Mouse (Mus musculus) hindbrain, postnatal 0 days (tissue): Measurements from ENCODE around the gene Lbx1. TPM values are rescaled to one million over a fixed set of nuclear protein-coding genes. Genes with fewer than 3 reads are reported as not detected.

ENCODE experiments used
- ATAC-seq: fragments of 200-750 bp; cut with Nextera tagmentation; 2 replicates; pipeline ENCODE4 v1.8.0; 2017; ENCODE audit warnings: mild to moderate bottlenecking, moderate TSS enrichment, moderate library complexity
- DNase-seq: peaks from one replicate; pipeline ENCODE4 v3.0.0-alpha.2; 2015; ENCODE audit warnings: low spot score
- H3K27ac ChIP-seq: fragments of 300-500 bp; sonication (generic); 2 replicates; pipeline ENCODE4 v1.5.1; 2014; ENCODE audit warnings: mild to moderate bottlenecking
- H3K27me3 ChIP-seq: fragments of 300-500 bp; sonication (generic); 2 replicates; pipeline ENCODE4 v1.6.1; 2014; ENCODE audit warnings: low read length, mixed read lengths; ENCODE audit not compliant: insufficient read depth
- H3K36me3 ChIP-seq: fragments of 300-500 bp; sonication (generic); 2 replicates; pipeline ENCODE4 v1.6.1; 2014; ENCODE audit warnings: low read length, mixed read lengths; ENCODE audit not compliant: insufficient read depth
- H3K4me1 ChIP-seq: fragments of 300-500 bp; sonication (generic); 2 replicates; pipeline ENCODE4 v1.6.1; 2014; ENCODE audit warnings: antibody characterized with exemption, low read length, mixed read lengths; ENCODE audit not compliant: insufficient read depth
- H3K4me2 ChIP-seq: fragments of 300-500 bp; sonication (generic); 2 replicates; pipeline ENCODE4 v1.6.1; 2014; ENCODE audit warnings: low read depth, mild to moderate bottlenecking, low read length, moderate library complexity, mixed read lengths
- H3K4me3 ChIP-seq: fragments of 300-500 bp; sonication (generic); 2 replicates; pipeline ENCODE4 v1.5.1; 2014; ENCODE audit warnings: low read length
- H3K9ac ChIP-seq: fragments of 300-500 bp; sonication (generic); replicated peaks from 2 replicates; pipeline ENCODE4 v1.6.1; 2014; ENCODE audit warnings: mild to moderate bottlenecking, low read length, moderate library complexity, mixed read lengths
- H3K9me3 ChIP-seq: fragments of 300-500 bp; sonication (generic); 2 replicates; pipeline ENCODE4 v1.6.1; 2016; ENCODE audit warnings: low read length, mixed read lengths
- CTCF ChIP-seq: IDR thresholded peaks from 2 replicates; pipeline ENCODE4 v1.5.1; 2016; ENCODE audit warnings: antibody characterized with exemption, control low read depth, low read depth
- WGBS: fragments of 180-500 bp; shearing (Covaris S2); extraction: QIAGEN DNeasy Blood & Tissue Kit; methylation state at CpG from one replicate; pipeline ENCODE4 v1.1.7; 2014; 5-methylcytosine and 5-hydroxymethylcytosine counted together
- polyA plus RNA-seq: library from polyadenylated mRNA; unstranded; fragments of >200 nt; fragmentation: Nextera tagmentation; extraction: Ambion mirVana; gene quantifications from 2 replicates; pipeline ENCODE4 v1.2.1, GENCODE M21; 2015
- total RNA-seq: library from RNA; depleted of rRNA; stranded (reverse); fragments of >200 nt; gene quantifications from 2 replicates; pipeline ENCODE4 v1.2.3, GENCODE M21; 2014

Gene Lbx1
- total and polyA plus RNA-seq, 2 experiments from 2014 or later, result 9.2 to 27.0 TPM

- Histone ChIP-seq H3K36me3 (no peaks in the 10 kb centered on the region), H3K27ac (peak overlapping the region; percentile 71), H3K4me3 (peak overlapping the region; percentile 39), H3K9me3 (no peaks in the 10 kb centered on the region), H3K4me2 (peak overlapping the region; percentile 49), H3K27me3 (peaks cover 67% of the 10 kb centered on the region), H3K4me1 (no peaks in the 10 kb centered on the region), H3K9ac (peak overlapping the region; percentile 49)
- WGBS, result under 1% methylated on average over 40 of the region's 42 CpGs
- no peak for ATAC-seq
- no peak for DNase-seq
- no peak for TF ChIP-seq CTCF
These were observed 811 bp downstream of the Lbx1 start for GRCm38 (mm10) chr19:45234771-45235231.

- DNase-seq (no peak), ATAC-seq (no peak)
- no peak for TF ChIP-seq CTCF
- peaks cover 66% of the 10 kb centered on the region for H3K27me3 ChIP-seq
- WGBS, result 2% methylated on average over 22 of the region's 22 CpGs
- H3K4me2 ChIP-seq, result peak overlapping the region; percentile 49
- no peaks in the 10 kb centered on the region for H3K36me3 ChIP-seq
- H3K4me1 ChIP-seq, result no peaks in the 10 kb centered on the region
- peak overlapping the region; percentile 49 for H3K9ac ChIP-seq
- H3K27ac ChIP-seq, result peak overlapping the region; percentile 71
- H3K9me3 ChIP-seq, result no peaks in the 10 kb centered on the region
- H3K4me3 ChIP-seq, result peak overlapping the region; percentile 39
These were observed 1.3 kb downstream of the Lbx1 start for GRCm38 (mm10) chr19:45234191-45234770.

GRCm38 (mm10) chr19:45233496-45234127, 2.0 kb downstream of the Lbx1 start:
- Histone ChIP-seq H3K4me1 (no peaks in the 10 kb centered on the region), H3K36me3 (no peaks in the 10 kb centered on the region), H3K9ac (peak overlapping the region; percentile 49; the same call in 1 of the 2 replicates), H3K4me2 (peak overlapping the region; percentile 49), H3K9me3 (no peaks in the 10 kb centered on the region), H3K27me3 (peaks cover 62% of the 10 kb centered on the region), H3K4me3 (peak overlapping the region; percentile 39), H3K27ac (peak overlapping the region; percentile 33)
- ATAC-seq (no peak), DNase-seq (no peak)
- no peak for TF ChIP-seq CTCF
- WGBS, result under 1% methylated on average over 59 of the region's 60 CpGs

- no peaks in the 10 kb centered on the region for H3K4me1 ChIP-seq
- 2% methylated on average over 42 of the region's 42 CpGs for WGBS
- H3K9me3 ChIP-seq, result no peaks in the 10 kb centered on the region
- DNase-seq (no peak), ATAC-seq (no peak)
- 0 out of 2 replicates have a peak overlapping the region, but pooled peaks have one; percentile 80 for H3K27ac ChIP-seq
- H3K27me3 ChIP-seq, result peaks cover 62% of the 10 kb centered on the region
- no peaks in the 10 kb centered on the region for H3K36me3 ChIP-seq
- no peak for TF ChIP-seq CTCF
- peak overlapping the region; percentile 39 for H3K4me3 ChIP-seq
- H3K9ac ChIP-seq, result peak overlapping the region; percentile 49
- peak overlapping the region; percentile 49 for H3K4me2 ChIP-seq
These were observed 2.9 kb downstream of the Lbx1 start for GRCm38 (mm10) chr19:45232443-45233410.

- Histone ChIP-seq H3K27ac (peak overlapping the region; percentile 80), H3K4me3 (peak overlapping the region; percentile 39), H3K4me2 (peak overlapping the region; percentile 49), H3K36me3 (no peaks in the 10 kb centered on the region), H3K9me3 (no peaks in the 10 kb centered on the region), H3K4me1 (no peaks in the 10 kb centered on the region), H3K9ac (peak overlapping the region; percentile 43; the same call in 1 of the 2 replicates), H3K27me3 (peaks cover 66% of the 10 kb centered on the region)
- WGBS, result 2% methylated on average over 14 of the region's 14 CpGs
- ATAC-seq, result no peak
- DNase-seq, result no peak
- TF ChIP-seq CTCF, result no peak
These were observed 3.6 kb downstream of the Lbx1 start for GRCm38 (mm10) chr19:45232036-45232410.

GRCm38 (mm10) chr19:45231383-45232035, 4.1 kb downstream of the Lbx1 start:
- peak overlapping the region; percentile 43 for H3K9ac ChIP-seq
- WGBS, result under 1% methylated on average over 35 of the region's 44 CpGs
- no peaks in the 10 kb centered on the region for H3K4me1 ChIP-seq
- peak overlapping the region; percentile 39 for H3K4me3 ChIP-seq
- DNase-seq, result no peak
- no peak for TF ChIP-seq CTCF
- H3K36me3 ChIP-seq, result no peaks in the 10 kb centered on the region
- H3K9me3 ChIP-seq, result no peaks in the 10 kb centered on the region
- no peak for ATAC-seq
- peak overlapping the region; percentile 49 for H3K4me2 ChIP-seq
- H3K27ac ChIP-seq, result peak overlapping the region; percentile 80
- H3K27me3 ChIP-seq, result peaks cover 68% of the 10 kb centered on the region
